Mouse (Mus musculus) liver, embryonic 14 days (tissue): Measurements from ENCODE around the gene H2-Q10. TPM values are rescaled to one million over a fixed set of nuclear protein-coding genes. Genes with fewer than 3 reads are reported as not detected.

Source experiments
- polyA plus RNA-seq: library from polyadenylated mRNA; depleted of rRNA; stranded (reverse); fragments of >200 nt; gene quantifications from 2 replicates; pipeline ENCODE4 v1.2.3, GENCODE M21; 2012; rRNA removed

Gene H2-Q10
- polyA plus RNA-seq: 112 and 136 TPM in 2 replicates

DNA sequence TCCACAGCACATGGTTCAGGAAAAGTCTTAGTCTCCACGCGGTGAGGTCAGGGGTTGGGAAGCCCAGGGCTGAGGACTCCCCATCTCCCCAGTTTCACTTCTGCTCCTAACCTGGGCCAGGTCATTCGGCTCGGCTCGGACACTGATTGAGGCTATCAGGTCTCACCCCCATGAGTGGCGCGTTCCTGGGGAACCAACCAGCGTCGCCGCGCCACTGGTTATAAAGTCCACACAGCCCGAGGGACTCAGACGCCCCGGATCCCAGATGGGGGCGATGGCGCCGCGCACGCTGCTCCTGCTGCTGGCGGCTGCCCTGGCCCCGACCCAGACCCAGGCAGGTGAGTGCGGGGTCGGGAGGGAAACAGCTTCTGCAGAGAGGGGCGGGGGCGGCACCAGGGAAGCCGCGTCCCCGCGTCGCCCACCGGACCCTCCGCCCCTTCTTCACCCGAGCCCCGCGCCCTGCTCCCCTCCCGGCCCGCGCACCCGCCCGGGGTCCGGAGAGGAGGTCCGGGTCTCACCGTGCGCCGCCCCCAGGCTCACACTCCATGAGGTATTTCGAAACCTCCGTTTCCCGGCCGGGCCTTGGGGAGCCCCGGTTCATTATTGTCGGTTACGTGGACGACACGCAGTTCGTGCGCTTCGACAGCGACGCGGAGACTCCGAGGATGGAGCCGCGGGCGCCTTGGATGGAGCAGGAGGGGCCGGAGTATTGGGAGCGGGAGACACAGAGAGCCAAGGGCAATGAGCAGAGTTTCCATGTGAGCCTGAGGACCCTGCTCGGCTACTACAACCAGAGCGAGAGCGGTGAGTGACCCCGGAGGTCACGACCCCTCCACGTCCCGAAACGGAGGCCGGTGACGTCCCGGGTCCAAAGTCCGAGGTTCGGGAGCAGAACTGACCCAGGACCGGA, at the start of gene H2-Q10:
Gene H2-Q10, plus strand, starts transcription at position 248 of the 910 bp plus-strand sequence.

DNA sequence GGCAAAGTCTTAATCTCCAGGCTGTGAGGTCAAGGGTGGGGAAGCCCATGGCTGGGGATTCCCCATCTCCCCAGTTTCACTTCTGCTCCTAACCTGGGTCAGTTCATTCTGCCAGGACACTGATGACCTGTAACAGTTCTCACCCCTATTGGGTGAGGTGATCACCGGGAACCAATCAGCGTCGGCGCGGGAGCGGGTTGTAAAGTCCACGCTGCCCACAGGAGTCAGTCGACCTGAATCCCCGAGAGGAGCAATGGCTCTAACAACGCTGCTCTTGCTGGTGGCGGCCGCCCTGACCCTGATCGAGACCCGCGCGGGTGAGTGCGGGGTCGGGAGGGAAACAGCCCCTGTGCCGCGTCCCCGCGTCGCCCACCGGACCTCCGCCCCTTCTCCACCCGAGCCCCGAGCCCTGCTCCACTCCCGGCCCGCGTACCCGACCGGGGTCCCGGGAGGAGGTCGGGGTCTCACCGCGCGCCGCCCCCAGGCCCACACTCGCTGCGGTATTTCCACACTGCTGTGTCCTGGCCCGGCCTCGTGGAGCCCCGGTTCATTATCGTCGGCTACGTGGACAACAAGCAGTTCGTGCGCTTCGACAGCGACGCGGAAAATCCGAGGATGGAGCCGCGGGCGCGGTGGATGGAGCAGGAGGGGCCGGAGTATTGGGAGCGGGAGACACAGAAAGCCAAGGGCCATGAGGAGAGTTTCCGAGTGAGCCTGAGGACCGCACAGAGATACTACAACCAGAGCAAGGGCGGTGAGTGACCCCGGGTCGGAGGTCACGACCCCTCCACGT, 45.1 kb upstream of the H2-Q10 start, which contains the start of gene H2-Q6:
Gene H2-Q6, plus strand, starts transcription at position 227 of the 793 bp plus-strand sequence.

DNA sequence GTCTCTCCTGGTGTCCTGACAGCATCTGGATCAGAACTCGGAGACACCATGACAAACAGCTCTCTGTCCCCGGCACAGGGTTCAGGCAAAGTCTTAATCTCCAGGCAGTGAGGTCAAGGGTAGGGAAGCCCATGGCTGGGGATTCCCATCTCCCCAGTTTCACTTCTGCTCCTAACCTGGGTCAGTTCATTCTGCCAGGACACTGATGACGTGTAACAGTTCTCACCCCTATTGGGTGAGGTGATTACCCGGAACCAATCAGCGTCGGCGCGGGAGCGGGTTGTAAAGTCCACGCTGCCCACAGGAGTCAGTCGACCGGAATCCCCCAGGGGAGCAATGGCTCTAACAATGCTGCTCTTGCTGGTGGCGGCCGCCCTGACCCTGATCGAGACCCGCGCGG, 31.0 kb upstream of the H2-Q10 start, which contains the start of gene H2-Q7:
Gene H2-Q7, plus strand, starts transcription at position 271 of the 400 bp plus-strand sequence.

DNA sequence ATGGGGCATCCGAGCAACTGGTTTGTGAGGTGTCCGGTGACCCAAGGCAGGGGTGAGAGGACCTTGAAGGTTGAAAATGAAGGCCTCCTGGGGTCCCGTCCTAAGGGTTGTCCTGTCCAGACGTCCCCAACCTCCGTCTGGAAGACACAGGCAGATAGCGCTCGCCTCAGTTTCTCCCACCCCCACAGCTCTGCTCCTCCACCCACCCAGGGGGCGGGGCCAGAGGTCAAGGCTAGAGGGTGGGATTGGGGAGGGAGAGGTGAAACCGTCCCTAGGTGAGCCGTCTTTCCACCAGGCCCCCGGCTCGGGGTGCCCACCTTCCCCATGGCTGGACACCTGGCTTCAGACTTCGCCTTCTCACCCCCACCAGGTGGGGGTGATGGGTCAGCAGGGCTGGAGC, 35.9 kb downstream of the H2-Q10 start, which contains the start of gene Pou5f1:
Gene Pou5f1, plus strand, starts transcription at position 243 of the 400 bp plus-strand sequence.

DNA sequence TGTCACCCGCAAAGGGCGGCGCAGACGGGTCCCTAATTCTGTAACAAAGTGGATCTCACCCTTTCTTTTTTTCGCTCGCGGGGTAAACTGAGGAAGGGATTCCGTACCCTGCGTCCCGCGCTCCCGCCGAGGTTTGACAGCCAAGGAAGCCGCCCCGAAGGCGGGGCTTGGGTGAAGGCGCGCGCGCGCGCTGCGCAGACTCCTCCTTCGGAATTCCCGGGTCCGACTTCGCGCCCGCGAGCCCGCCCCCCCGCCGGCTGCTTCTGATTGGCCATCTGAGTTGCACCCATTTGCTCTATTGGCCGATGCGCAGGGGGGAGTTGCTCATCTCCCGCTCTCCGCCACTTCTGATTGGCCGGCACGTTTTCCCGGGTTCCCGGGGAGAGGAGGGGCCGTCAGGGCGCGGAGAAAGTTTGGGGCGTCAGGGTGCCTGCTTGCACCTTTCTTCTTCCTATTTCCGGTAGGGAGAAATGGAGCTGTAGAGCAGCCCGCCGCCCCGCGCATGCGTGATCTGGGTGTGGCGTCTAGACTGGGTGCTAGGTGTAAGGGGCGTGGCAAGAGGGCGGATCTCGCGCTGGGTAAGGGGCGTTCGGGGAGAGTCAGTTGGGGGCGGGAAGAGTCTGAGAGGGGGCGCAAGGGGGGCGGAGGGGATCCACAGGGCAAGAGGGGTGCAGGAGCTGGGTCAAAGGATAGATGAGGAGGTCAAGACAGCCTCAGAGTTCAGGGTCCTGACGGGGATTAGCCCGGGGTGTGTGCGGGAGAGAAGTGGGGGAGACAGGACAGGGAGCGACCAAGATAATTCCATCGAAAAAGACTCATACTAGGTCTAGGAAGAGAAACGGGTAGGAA, 47.0 kb downstream of the H2-Q10 start, which contains the start of the genes Tcf19 and Cchcr1:
Gene Tcf19, minus strand, starts transcription at position 173 of the 849 bp plus-strand sequence.
Gene Cchcr1, plus strand, starts transcription at position 449 of the 849 bp plus-strand sequence.

Other genes starting within 250 kb of the H2-Q10 start
- gene Gm16181, start 249.3 kb upstream of the H2-Q10 start, polyA plus RNA-seq: 0.10 TPM in 1 of 2 replicates, not detected in the other
- 1.6 and 1.7 TPM in 2 replicates for gene Atp6v1g2, start 236.4 kb upstream of the H2-Q10 start, polyA plus RNA-seq
- gene Nfkbil1, start 234.3 kb upstream of the H2-Q10 start, polyA plus RNA-seq: 3.6 and 4.1 TPM in 2 replicates
- gene Ddx39b, start 228.3 kb upstream of the H2-Q10 start, polyA plus RNA-seq: 174 and 208 TPM in 2 replicates
- gene H2-D1, start 207.4 kb upstream of the H2-Q10 start, polyA plus RNA-seq: 35.7 and 45.9 TPM in 2 replicates
- 0.50 and 0.63 TPM in 2 replicates for gene H2-Q1, start 149.7 kb upstream of the H2-Q10 start, polyA plus RNA-seq
- gene H2-Q2, start 127.8 kb upstream of the H2-Q10 start, polyA plus RNA-seq: 0.53 and 0.67 TPM in 2 replicates
- gene H2-Q4, start 90.5 kb upstream of the H2-Q10 start, polyA plus RNA-seq: 6.6 and 6.8 TPM in 2 replicates
- gene H2-Q6, start 45.2 kb upstream of the H2-Q10 start, polyA plus RNA-seq: 10.0 and 11.4 TPM in 2 replicates
- gene H2-Q7, start 30.9 kb upstream of the H2-Q10 start, polyA plus RNA-seq: 20.5 and 21.9 TPM in 2 replicates
- not detected in 2 replicates for gene Pou5f1, start 35.9 kb downstream of the H2-Q10 start, polyA plus RNA-seq
- gene Tcf19, start 46.7 kb downstream of the H2-Q10 start, polyA plus RNA-seq: 27.3 and 35.3 TPM in 2 replicates
- 9.6 and 9.9 TPM in 2 replicates for gene Cchcr1, start 47.0 kb downstream of the H2-Q10 start, polyA plus RNA-seq
- 0.03 and 0.12 TPM in 2 replicates for gene Psors1c2, start 63.1 kb downstream of the H2-Q10 start, polyA plus RNA-seq
- 0.02 TPM in 1 of 2 replicates, not detected in the other for gene Cdsn, start 82.0 kb downstream of the H2-Q10 start, polyA plus RNA-seq
- gene 2300002M23Rik, start 97.4 kb downstream of the H2-Q10 start, polyA plus RNA-seq: not detected in 2 replicates
- gene Sfta2, start 131.5 kb downstream of the H2-Q10 start, polyA plus RNA-seq: not detected in 2 replicates
- not detected in 2 replicates for gene Gm9573, start 156.5 kb downstream of the H2-Q10 start, polyA plus RNA-seq
- 0.02 TPM in 1 of 2 replicates, not detected in the other for gene Mucl3, start 173.6 kb downstream of the H2-Q10 start, polyA plus RNA-seq
- gene Vars2, start 197.5 kb downstream of the H2-Q10 start, polyA plus RNA-seq: 7.1 and 7.8 TPM in 2 replicates
- 15.6 and 17.6 TPM in 2 replicates for gene Gtf2h4, start 203.7 kb downstream of the H2-Q10 start, polyA plus RNA-seq
- 0.91 and 1.4 TPM in 2 replicates for gene Ddr1, start 234.5 kb downstream of the H2-Q10 start, polyA plus RNA-seq